Mouse (Mus musculus): ENCODE data around the gene Mylk. TPM values are rescaled to one million over a fixed set of nuclear protein-coding genes. Genes with fewer than 3 reads are reported as not detected.
"Not testable (repeated sequence)": the region's sequence is repeated elsewhere in the genome, so short reads cannot be mapped to it uniquely, and the experiment has no call there.

The Mylk gene
- polyA plus RNA-seq, 2 experiments from 2014 or later = not detected

DNA sequence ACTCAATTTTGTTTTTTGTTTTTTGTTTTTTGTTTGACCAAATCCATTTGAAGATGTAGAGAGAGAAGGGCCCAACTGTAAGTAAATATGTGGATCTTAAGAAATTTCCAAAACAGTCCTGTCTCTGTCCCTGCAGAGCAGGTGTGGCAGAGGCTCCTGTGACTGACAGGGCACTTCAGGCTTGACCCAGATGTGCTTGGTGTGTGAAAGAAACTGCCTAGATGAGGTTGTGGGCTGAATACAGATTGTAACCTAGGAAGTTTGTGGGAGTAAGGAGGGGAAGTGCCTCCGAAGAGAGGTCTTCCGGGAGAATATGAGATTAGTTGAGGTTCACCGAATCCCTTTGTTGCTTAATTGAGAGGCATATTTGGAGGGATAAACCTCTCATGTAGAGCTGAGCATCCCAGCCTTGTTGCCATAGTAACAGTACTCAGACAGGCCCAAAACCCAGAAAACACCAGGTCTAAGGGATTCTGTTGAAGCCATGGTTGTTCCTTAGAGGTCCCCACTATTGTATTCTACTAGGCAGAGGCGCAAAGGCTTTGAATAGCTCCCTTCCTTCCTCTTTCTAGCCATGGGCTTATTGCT lies 27.5 kb downstream of the Mylk start:
- ATAC-seq = no peak

DNA sequence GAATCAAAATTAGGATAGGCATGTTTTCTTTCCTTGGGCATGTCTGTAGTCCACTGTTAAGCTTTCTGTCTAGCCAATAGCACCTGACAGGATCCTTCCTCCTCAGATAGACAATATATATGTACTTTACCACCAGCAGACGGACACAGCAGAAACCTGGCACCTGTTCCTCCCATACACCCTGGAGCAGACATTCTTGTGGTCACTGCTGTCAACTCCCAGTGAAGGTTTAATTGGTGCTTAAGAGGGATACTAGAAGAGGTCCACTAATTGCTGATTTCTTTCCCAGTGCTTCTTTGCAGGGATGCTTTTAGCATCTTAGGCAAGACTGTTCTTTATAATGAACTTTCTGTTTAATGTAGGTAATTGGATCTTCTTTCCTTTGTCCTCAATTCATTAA lies 37.4 kb downstream of the Mylk start:
- ATAC-seq = no peak

DNA sequence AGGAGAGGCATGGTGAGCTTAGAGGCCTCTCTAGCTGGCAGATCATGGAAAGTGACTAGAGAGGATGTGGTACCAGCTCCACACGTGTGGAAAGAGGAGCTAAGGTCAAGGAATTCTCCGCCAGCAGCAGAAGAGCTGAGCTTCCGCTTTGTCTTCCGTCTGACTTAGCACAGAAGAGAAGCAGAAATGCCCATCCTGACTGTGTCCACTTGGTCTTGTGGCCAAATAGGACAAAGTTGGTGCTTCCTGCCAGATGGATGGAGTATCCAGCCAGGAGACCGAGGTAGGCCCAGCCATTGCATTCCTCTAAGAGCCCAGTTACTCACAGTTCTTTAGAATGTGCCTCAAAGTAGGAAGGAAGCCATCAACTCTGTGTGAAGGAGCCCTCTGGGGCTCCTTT lies 38.5 kb downstream of the Mylk start:
- ATAC-seq = no peak

DNA sequence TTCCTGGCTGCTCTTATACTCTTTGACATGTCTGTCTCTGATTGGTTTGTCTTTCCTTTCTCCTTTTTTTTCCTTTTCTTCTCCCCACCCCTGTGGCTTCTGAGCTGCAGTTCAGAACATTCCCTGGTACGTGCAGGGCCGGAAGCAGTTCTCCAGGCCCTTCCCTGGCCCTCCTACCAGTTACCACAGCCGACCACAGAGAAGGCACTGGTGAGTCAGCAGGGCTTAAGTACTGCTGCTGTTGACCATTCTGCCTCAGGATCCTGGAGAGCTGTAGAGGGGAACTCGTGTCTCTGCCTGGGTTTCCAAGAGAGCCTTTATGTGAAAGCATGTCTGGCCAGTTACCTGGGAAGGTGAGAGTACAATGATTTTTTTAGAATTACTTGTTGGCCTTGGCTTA lies 39.7 kb downstream of the Mylk start:
- ATAC-seq = no peak

DNA sequence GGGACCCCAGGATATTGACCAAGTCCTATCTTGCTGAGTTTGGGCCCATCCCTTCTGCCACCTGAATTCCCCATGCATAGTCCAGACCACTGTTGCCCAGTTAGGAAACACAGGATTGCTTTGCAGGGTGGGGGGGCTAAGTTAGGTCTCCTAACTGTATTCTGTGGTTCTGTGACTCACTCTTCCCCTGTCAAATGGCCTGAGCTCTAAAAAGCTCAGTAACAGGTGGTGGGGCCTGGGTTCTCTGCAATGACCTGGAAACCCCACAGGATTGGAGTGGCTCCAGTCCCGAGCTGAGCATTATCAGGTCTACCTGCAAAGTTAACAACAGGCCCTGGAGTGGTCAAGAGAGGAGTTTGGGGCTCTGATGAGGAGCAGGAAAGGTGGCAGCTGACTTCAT lies 47.5 kb downstream of the Mylk start:
- no peak for ATAC-seq

DNA sequence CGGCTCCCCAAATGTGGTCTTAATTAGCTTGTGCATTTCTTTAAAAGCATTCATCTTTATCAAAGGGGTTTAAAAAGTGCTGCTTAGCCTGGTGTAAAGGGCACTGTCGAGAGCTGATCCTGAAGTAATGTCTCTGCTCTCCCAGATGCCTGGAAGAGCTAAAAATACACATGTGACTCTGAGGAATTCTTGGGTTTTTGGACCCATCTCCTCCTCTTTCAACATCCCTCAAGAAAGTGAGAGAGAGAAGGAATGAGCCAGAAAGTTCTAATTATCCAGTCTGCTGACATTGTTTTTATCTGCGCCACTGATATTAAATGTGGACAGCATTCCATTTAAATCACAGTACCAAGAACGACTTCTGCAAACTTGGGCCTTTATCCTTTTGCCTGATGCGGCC lies 48.0 kb downstream of the Mylk start:
- no peak for ATAC-seq

DNA sequence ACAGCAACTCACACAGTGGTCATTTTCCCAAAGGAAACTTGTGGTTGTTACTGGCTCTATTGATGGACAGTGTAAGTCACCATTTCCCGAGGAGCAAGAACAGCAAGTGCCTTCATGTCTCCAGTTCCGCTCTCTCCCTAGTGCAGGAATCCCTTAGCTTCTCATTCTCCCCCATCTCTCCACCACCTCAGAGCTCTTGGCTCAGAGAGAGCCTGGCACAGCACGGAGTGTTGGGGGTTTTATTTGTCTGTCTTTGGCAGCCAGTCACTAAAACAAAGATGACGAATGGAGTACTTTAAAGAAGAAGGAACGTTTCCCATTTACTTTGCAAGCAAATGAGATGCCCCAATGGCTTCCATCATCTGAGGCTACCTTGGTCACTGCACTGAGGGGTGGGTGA lies 56.2 kb downstream of the Mylk start:
- ATAC-seq = no peak

DNA sequence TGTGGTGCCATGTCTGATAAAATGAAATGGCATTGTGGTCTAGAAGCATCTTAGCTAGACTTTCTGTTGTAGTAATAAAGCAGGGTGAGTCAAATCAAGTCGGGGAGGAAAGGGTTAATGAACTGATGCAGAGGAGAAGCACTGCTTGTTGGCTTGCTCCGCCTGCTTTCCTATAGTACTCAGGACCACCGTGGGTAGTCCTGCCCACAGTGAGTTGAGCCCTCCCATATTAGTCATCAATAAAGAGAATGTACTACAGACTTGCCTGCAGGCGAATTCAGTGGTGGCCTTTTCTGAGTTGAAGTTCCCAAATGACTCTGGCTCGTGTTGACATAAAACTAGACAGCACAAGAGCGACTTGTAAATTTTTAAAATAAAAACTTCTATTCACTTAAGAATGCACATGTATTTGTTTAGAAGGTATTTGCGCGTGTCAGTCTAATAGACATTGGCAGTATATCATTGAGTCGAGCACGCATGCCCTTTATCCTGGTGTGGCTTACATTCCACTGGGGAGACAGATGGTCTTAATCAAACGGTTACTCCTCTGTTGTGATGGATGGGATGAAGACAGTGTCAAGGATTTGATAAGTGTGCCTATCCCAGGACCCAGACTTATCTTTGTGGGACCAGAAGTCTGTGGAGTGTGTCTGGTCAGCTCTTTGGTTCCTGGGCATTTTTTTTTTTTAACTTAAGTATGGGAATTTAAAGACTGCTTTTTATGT lies 59.4 kb downstream of the Mylk start:
- ATAC-seq = no peak

DNA sequence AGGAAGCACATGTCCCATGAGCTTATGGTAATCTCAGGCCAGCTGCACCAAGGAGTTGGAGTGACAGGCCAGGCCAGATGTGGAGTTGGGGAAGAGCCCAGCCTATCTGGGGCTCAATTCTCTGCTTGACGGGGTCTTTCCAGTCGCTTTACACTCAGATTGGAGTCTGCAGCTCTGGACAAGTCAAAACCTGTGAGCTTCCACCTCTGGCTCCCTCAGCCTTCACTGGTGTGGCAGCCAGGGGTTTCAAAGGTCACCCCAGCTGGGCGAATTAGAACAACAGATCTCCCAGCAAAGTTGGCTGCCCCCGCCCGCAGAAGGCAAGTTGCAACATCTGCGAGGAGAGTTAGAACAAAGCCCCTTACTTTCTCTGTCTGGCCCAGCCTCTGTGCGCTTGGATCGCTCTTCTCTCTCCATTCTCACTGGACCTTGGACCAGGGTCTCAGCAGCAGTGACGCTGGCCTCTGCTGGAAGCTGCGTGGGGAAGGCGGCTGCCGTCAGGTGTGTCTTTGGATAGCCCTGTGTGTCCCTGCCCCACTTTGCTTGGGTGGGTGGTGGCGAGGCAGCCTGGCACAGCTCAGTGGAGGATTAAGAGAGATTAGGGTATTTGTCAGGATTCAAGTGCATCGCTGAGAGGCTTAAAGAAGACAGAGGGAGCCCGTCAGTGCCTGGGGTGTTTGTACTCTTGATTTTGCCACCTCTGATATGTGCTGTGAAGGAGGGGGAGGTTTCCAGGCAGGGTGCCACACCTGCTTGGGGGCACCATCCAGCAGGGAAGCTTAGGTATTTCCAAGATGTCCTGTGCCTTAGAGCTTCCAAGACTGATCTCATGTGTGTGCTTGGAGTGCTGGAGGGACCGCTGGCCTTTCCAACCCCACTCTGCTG lies 62.1 kb downstream of the Mylk start:
- ATAC-seq = no peak

DNA sequence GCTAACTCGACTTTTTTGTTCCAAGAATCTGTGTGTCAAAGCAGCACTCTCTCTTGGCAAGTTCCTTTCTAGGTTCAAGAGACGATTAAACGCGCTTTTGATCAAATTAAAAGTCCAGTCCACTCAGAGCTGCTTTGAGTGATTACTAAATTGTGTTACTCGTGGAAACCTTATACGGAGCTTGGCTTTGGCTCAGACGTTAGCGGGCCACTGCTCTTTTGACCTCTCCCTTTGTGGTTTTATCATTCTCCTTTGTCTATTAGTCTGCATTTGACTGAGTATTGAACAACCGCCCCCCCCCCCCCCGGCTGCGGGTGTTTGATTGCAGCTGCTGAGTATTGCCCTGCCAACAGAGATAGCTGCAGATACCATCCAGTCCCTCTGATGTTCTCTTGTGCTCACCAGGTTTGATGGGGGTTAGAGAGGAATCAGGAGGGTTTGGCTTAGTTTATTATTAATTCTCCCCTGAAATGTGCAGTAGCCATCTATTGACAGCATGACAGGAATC lies 62.8 kb downstream of the Mylk start:
- no peak for ATAC-seq

DNA sequence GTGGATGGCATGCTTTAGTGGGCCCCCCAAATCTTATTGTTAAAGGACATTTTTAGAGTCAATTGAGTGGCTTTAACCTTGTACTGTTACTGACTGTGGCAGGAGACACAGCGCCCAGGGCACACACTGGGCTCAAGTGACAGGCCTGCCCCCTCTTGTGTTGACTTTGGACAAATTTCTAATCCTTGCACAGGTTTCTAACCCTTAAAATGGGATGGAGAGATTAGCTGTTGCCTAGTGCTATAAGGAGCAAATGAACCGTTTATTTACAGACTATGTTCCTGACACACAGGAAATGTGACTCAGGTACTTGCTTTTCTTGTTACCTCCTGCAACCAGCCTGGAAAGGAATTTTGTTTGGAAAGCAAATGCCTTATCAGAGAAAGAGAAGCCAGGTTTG lies 67.2 kb downstream of the Mylk start:
- no peak for ATAC-seq

DNA sequence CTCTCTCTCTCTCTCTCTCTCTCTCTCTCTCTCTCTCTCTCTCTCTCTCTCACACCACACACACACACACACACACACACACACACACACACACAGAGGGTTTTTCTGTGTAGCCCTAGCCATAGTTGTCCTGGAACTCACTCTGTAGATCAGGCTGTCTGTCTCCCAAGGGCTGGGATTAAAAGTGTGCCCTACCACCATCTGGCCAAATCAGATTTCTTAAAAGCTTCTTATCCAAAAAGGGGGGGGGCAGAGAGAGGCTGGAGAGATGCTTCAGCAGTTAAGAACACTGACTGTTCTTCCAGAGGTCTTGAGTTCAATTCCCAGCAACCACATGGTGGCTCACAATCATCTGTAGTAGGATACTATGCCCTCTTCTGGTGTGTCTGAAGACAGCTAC lies 68.2 kb downstream of the Mylk start:
- ATAC-seq = not testable (repeated sequence)

DNA sequence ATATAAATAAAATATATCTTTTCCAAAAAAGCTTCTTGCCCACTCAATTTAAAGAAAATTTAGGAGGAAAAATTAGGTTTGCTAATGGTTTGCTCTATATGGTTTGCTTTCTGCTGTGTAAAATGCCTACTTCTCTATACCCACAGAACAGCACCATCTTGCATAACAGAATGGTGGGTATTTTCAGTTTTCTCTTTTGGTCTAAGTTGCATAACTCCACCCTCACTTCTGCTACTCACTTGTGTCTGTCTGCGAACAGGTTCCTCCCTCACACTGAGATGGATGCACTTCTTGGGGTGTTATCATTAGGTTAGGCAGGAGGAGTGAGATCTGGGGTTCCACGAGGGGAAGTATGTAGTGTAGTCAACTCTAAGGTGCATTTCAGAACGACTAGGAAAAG lies 68.6 kb downstream of the Mylk start:
- ATAC-seq = no peak

DNA sequence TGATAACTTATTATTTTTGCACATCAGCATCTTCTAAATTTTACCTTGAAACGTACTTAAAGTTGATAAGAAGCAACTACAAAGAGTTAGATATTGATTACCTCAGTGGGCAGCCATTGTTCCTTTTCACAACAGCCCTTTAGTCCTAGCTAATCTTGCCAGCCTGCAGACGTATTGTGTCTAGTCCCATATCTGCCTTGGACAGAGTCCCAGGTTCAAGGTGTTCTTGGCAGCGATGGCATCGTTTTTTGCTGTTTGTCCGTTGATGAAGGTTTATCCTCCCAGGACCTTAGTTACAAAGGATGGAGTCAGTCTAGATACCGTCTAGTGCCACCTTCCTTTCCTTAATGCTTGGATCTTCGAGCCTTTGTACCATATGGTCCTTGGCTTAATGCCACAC lies 69.6 kb downstream of the Mylk start:
- no peak for ATAC-seq

DNA sequence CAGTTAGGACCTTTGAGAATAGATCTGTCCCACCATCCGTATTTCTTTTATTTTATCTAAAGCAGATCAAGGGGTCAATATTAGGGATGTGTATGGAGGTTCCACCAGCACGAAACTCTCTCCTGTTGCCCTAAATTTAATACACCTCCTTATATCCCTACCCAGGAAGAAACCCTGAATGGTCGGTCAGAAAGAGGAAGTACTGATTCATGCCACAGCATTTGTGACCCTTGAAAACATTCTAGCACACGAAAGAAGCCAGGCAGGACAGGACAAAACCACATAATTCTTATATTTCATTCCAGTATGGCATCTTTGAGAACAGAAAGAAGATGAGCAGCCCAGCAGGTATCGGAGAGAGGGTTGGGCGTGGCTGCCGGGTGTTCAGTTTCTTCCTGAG lies 71.5 kb downstream of the Mylk start:
- no peak for ATAC-seq

DNA sequence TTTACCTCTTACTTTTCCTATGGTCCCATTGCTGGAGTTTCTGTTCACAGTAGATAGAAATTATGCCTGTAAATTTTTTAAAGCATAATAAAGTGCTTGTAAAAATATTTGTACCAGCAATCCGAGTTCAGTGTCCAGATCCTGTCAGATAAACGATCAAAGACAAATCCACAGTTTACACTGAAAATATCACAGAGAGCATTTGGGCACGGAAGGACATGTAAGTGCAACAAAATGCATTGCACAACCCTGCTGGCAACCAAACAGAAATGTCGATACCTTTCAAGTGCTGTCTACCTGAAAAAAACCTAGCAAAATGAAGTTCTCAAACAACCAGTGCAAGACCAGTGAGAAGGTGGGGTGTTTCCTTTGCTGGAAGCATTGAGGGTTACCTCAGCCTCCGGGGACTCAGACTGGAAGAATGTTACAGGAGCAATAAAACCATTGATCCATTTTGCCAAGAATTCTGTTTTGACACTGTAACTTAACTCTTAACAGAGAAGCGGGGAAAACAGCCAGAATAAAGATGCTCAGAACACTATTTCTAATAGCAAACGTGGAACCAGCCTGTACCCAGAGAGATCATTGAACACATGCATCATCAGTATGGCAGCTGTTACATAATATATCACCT lies 80.2 kb downstream of the Mylk start:
- no peak for ATAC-seq

DNA sequence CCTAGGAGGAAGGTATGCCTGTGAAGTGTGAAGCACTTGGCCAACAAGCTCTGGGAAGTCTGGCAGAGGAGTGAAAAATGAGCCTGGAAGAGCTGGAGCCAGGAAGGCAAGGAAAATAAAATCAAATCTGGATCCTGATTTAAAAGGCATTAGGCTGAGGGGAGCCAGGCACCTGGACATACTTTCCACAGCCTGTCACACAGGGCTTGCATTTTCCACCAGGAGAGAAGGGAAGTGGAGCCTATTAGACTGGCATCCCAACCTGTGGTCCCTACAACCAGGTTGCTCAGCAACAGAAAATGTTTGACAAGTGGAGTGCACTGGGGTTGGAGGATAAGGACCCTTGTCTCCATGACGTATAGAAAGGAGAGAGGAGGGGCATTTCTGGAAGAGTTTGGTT lies 89.5 kb downstream of the Mylk start:
- no peak for ATAC-seq

DNA sequence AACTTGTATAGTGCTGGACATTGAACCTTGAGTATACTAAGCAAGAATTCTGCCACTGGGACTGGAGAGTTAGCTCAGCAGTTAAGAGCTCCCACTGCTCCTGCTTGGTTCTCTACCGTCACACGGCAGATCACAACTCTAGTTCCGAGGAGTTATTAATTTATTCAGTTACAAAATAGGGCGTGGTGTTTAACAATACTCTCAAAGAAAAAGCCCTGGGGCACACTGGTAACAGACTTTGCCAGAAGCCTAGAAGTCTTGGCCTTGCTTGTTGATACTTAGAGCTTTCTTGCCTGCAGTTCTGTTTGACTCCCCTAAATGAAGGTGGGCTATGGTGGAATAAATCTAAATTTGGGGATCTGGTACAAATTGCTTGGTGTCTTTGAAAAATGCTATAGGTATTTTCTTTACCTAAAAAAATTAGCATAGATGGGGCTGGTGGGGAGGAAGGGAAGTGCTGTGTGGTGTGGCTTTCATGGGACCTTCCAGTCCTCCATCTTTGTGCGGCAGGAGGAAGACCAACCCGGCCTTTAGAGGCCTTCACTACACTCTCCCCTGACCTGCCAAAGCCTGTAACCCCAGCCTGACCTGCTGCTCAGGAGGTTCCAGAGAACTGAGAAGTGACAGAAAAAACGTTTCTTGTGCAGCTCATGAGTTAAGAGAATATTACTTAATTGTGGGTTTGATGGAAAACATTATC lies 94.1 kb downstream of the Mylk start:
- ATAC-seq = no peak

DNA sequence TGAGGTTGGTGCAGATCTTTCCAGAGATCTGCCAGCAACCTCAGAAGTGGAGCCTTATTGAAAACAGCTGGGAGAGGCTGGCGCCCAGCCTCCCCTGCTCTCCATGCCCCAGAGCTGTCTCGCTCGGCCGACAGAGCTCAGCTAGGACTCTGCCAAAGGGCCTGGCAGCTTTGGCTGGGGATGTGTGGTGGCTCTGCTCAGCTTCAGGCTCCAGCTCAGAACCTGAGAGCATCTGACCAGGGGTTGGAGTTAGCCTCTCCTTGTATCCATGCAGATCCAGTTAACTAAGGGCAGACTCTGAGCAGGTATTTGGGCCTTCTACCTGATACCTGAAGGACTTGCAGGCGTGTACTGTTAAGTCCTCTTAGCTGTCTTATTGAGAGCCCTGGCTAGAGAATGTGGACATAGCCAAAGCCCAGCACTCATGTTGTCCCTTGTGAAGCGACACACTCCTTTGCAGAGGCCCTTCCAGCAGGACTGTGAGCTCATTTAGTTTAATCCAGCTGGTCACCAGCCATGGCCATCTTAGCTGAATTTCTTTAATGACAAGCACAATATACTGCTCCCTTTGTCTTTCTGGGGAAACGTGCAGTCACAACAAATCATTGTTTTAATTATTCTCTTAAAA lies 94.8 kb downstream of the Mylk start:
- no peak for ATAC-seq

DNA sequence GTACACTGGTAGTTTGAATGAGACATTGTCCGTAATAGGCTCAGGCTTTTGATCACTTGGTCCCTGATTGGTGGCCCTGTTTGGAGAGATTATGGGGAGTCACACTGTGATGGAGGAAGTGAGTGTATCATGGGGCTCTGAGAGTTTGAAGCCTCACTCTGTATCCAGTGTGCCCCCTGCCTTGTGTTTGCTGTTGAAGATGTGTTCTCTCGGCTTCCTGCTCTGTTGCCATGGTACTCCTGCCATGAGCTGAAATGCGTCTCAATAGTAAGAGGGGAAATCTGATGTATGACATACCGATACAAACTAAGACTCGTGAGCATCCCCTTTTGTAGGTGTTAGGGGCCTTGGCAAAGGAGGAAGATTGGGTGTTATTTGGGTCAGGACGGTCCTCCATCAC lies 99.8 kb downstream of the Mylk start:
- no peak for ATAC-seq

DNA sequence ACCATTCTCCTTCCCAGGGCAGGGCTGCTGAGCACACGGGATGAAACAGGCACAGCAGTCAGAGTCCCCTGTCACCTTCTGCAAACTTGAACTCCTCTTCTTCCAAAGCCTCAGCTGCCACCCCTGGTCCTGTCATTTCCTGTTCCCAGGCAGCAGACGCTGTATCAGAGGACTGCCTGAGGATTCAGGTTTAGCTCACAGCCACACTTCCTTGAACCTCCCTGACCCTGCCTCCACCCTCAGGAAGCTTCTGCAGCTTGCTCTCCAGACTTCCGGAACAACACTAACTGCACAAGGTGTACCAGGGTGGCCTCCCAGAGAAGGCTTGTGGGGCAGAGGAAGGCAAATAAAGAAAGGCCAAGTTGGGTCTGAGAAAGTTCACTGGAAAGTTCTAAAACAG lies 102.6 kb downstream of the Mylk start:
- no peak for ATAC-seq

DNA sequence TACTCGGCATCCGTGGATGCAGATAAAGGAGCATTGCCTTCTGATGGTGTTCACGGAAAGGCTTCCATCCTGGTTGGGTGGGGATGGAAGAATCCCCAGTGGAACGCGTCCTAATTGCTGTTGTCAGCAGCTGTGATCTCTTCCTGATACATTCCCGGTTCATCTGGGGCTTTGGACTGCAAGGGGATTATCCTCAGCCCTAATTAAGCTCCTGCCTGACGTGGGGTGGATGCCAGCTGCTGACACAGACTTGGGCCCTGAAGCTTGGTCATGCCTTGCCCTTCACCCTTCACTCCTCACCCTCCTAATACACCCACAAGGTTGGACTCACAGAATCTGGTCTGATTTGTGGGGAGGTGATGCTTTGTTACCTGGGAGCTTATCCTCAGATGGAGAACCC lies 109.1 kb downstream of the Mylk start:
- ATAC-seq = no peak

All from CD4-positive, CD25-positive, alpha-beta regulatory T cell, adult 4 months (primary cell).